In the genomic region with DNA sequence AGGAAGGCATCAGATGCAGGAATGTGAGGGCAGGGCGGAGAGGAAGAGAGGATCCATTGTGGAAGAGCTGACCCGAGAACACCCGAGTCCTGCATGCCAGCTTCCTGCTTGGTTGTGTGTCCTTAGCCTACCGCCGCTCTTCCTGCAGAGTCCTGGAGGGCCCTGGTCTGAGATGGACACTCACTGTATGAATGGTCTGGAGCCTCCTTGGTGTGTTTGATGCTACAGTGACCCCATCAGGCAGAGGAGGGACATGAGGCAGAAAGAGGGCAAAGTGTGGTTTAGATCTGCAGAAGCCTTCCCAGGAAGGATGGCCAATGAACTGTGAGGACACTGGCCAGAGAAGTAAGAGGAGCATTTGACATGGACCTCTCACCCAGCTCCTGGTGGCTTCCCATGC, we compare ENCODE assay signal across 9 mouse cellular contexts. TPM values are rescaled to one million over a fixed set of nuclear protein-coding genes. Genes with fewer than 3 reads are reported as not detected.
DNase-seq lines count a peak whose midpoint lies in the region; ATAC-seq lines count a peak whose summit lies in the region.
"Had no signal": no experiment of that assay in that cellular context is flagged by ENCODE, and none has a peak within 500 bp of the region (broad histone marks: within the 10 kb centered on the region; RNA-seq: fewer than 3 reads in every experiment).

No protein-coding gene starts in this region.

- intact Hi-C loops in gastrocnemius, postnatal 36 days (cut with DNase I) = no loop called here

- no peaks in the 10 kb centered on the region for H3K36me3 ChIP-seq in megakaryocyte, embryonic 14.5 days (replicated peaks; ENCODE audit: low read length)
- H3K36me3 ChIP-seq: intestine, embryonic 15.5 days had no signal

- H3K27me3 ChIP-seq in megakaryocyte, embryonic 14.5 days (replicated peaks) = peaks cover 68% of the 10 kb centered on the region
- H3K27me3 ChIP-seq: intestine, embryonic 15.5 days had no signal

- H3K4me3 ChIP-seq in megakaryocyte, embryonic 14.5 days (replicated peaks) = peak overlapping the region; percentile 12
- H3K4me3 ChIP-seq: intestine, embryonic 15.5 days had no signal

- peaks cover 28% of the 10 kb centered on the region for H3K4me1 ChIP-seq in megakaryocyte, embryonic 14.5 days

- peak; percentile 14 for DNase-seq in embryo, embryonic 10.5 days (ENCODE audit: low spot score)
- DNase-seq in embryo, embryonic 10 days (ENCODE audit: low spot score) = no peak
- peak; percentile 57 for DNase-seq in kidney, postnatal 14 days
- DNase-seq in retina, embryonic 14.5 days (ENCODE audit: low spot score) = peak; percentile 24
- no peak for DNase-seq in neural tube, embryonic 10.5 days (ENCODE audit: extremely low spot score, low spot score)
- no peak for DNase-seq in gastrocnemius, postnatal 36 days

- ATAC-seq in megakaryocyte, adult 5-6 weeks (ENCODE audit: poor library complexity, severe bottlenecking) = no peak
- ATAC-seq: intestine, embryonic 15.5 days had no signal

- H3K9me3 ChIP-seq in megakaryocyte, embryonic 14.5 days = peaks cover 5% of the 10 kb centered on the region; the same call in 1 of the 2 replicates
- H3K9me3 ChIP-seq: intestine, embryonic 15.5 days had no signal

RNA-seq across cellular contexts. Expression of gene Sult5a1, which starts 2.9 kb away (rescaled TPM):
- not detected in 2 replicates for polyA plus RNA-seq in megakaryocyte, embryonic 14.5 days (2012; ENCODE audit: insufficient read depth, low replicate concordance)
- total RNA-seq in megakaryocyte, adult 5-6 weeks (2015) = not detected in 2 replicates
- total RNA-seq in megakaryocyte, adult 5-6 weeks (2017) = not detected in 2 replicates
- 1 to 10 TPM; 2.8 to 3.0 TPM for total RNA-seq in gastrocnemius, postnatal 36 days (2021)

RNA-seq across cellular contexts. Expression of gene Dpep1, which starts 30.9 kb away (rescaled TPM):
- not detected in 2 replicates for polyA plus RNA-seq in megakaryocyte, embryonic 14.5 days (2012; ENCODE audit: insufficient read depth, low replicate concordance)
- total RNA-seq in megakaryocyte, adult 5-6 weeks (2015) = 0.36 and 1.8 TPM in 2 replicates
- 0.24 and 0.33 TPM in 2 replicates for total RNA-seq in megakaryocyte, adult 5-6 weeks (2017)
- 10 to 100 TPM; 11.7 to 14.6 TPM for total RNA-seq in gastrocnemius, postnatal 36 days (2021)

RNA-seq across cellular contexts. Expression of gene Cpne7, which starts 38.0 kb away (rescaled TPM):
- 0.43 TPM in 1 of 2 replicates, not detected in the other for polyA plus RNA-seq in megakaryocyte, embryonic 14.5 days (2012; ENCODE audit: insufficient read depth, low replicate concordance)
- total RNA-seq in megakaryocyte, adult 5-6 weeks (2015) = 0.11 TPM in 1 of 2 replicates, not detected in the other
- 0.22 and 0.98 TPM in 2 replicates for total RNA-seq in megakaryocyte, adult 5-6 weeks (2017)
- under 1 TPM in 1 of 2 experiments, not detected in 1; 0.23 TPM for total RNA-seq in gastrocnemius, postnatal 36 days (2021)

RNA-seq across cellular contexts. Expression of gene Rpl13, which starts 53.0 kb away (rescaled TPM):
- 3,221 and 4,089 TPM in 2 replicates for polyA plus RNA-seq in megakaryocyte, embryonic 14.5 days (2012; ENCODE audit: insufficient read depth, low replicate concordance)
- 726 and 746 TPM in 2 replicates for total RNA-seq in megakaryocyte, adult 5-6 weeks (2015)
- total RNA-seq in megakaryocyte, adult 5-6 weeks (2017) = 1,905 and 2,227 TPM in 2 replicates
- 100 to 1,000 TPM; 328 to 417 TPM for total RNA-seq in gastrocnemius, postnatal 36 days (2021)

RNA-seq across cellular contexts. Expression of gene Chmp1a, which starts 57.4 kb away (rescaled TPM):
- polyA plus RNA-seq in megakaryocyte, embryonic 14.5 days (2012; ENCODE audit: insufficient read depth, low replicate concordance) = 25.0 and 29.4 TPM in 2 replicates
- total RNA-seq in megakaryocyte, adult 5-6 weeks (2015) = 21.9 and 24.2 TPM in 2 replicates
- total RNA-seq in megakaryocyte, adult 5-6 weeks (2017) = 36.1 and 42.8 TPM in 2 replicates
- total RNA-seq in gastrocnemius, postnatal 36 days (2021) = 10 to 100 TPM; 47.8 to 49.7 TPM

Comparison
In these comparisons a context has a peak if more than half of its experiments do, and no peak if none do; other contexts are left out.
1. DNase-seq: peak in embryo, embryonic 10.5 days (single experiment), kidney, postnatal 14 days (single experiment) and retina, embryonic 14.5 days (single experiment); none in embryo, embryonic 10 days (single experiment), neural tube, embryonic 10.5 days (single experiment) and gastrocnemius, postnatal 36 days (0 of 2).
2. RNA of gene Dpep1, which starts 30.9 kb away (total RNA-seq): 11.7 to 14.6 TPM in gastrocnemius, postnatal 36 days; 0.24 to 1.8 TPM in megakaryocyte, adult 5-6 weeks; every median in the first group is over 4 times any median in the second.